ENCODE assay signal across 23 mouse cellular contexts in the genomic region with DNA sequence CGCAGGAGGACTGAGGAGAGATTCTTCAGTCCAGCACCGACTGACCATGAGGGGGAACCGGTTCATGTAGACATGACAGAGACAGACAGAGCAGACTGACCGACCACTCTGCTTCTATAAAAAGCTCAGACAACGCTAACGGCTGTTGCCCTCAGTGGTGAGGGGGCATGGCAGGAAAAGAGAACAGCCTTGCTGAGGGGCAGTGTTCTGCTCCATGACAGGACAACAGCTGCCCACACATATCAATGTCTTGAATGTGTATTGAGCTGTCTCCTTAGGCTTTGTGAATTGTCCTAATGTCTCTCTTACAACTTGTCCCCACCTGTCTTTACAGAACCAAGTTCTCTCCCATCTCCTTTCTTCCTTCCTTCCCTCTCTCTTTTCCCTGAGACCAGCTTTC. TPM values are rescaled to one million over a fixed set of nuclear protein-coding genes. Genes with fewer than 3 reads are reported as not detected.
DNase-seq lines count a peak whose midpoint lies in the region; ATAC-seq and TF ChIP-seq lines count a peak whose summit lies in the region.
"Had no signal": no experiment of that assay in that cellular context is flagged by ENCODE, and none has a peak within 500 bp of the region (broad histone marks: within the 10 kb centered on the region; RNA-seq: fewer than 3 reads in every experiment).

No protein-coding gene starts in this region.

- ATAC-seq in hindbrain, embryonic 11.5 days (ENCODE audit: low FRiP score) = no peak
- ATAC-seq in limb, embryonic 12.5 days (ENCODE audit: insufficient number of reproducible peaks, insufficient read depth, low FRiP score, low TSS enrichment, low read depth) = 0 out of 2 replicates have a peak, but pooled peaks have one; percentile 19
- peak; percentile 64 for ATAC-seq in limb, embryonic 15.5 days (ENCODE audit: insufficient number of reproducible peaks, low FRiP score, low TSS enrichment, low read depth)
- ATAC-seq: forebrain, embryonic 16.5 days; lung, postnatal 0 days; midbrain, embryonic 15.5 days had no signal

- 0 out of 2 replicates have a peak, but pooled peaks cover 2% of the 10 kb centered on the region for H3K36me3 ChIP-seq in heart, embryonic 10.5 days
- no peaks in the 10 kb centered on the region for H3K36me3 ChIP-seq in heart, adult 2 months (ENCODE audit: control insufficient read depth, insufficient read depth, low read length)
- no peaks in the 10 kb centered on the region; the same call in 1 of the 2 replicates for H3K36me3 ChIP-seq in hindbrain, embryonic 10.5 days
- H3K36me3 ChIP-seq in hindbrain, embryonic 11.5 days (ENCODE audit: control insufficient read depth, insufficient read depth, low read length) = no peaks in the 10 kb centered on the region
- peaks cover 8% of the 10 kb centered on the region; the same call in 1 of the 2 replicates for H3K36me3 ChIP-seq in limb, embryonic 12.5 days
- 0 out of 2 replicates have a peak, but pooled peaks cover 3% of the 10 kb centered on the region for H3K36me3 ChIP-seq in limb, embryonic 10.5 days
- H3K36me3 ChIP-seq in limb, embryonic 15.5 days = peaks cover 3% of the 10 kb centered on the region; the same call in 1 of the 2 replicates
- H3K36me3 ChIP-seq: midbrain, embryonic 15.5 days; stomach, embryonic 15.5 days had no signal

- no peak overlapping the region for H3K4me2 ChIP-seq in hindbrain, embryonic 11.5 days (replicated peaks; ENCODE audit: low read depth, low read length)
- H3K4me2 ChIP-seq in limb, embryonic 12.5 days = no peak overlapping the region
- no peak overlapping the region for H3K4me2 ChIP-seq in limb, embryonic 15.5 days
- H3K4me2 ChIP-seq: hindbrain, embryonic 13.5 days; midbrain, embryonic 15.5 days; neural tube, embryonic 13.5 days; stomach, embryonic 15.5 days had no signal

- no peak for TF ChIP-seq POLR2A in heart, adult 2 months (IDR thresholded peaks at IDR 0.05; ENCODE audit: insufficient read depth, low read depth, low read length)

- no peaks in the 10 kb centered on the region for H3K9me3 ChIP-seq in heart, embryonic 10.5 days
- H3K9me3 ChIP-seq in hindbrain, embryonic 10.5 days = no peaks in the 10 kb centered on the region
- H3K9me3 ChIP-seq in hindbrain, embryonic 11.5 days (ENCODE audit: control insufficient read depth, low read length) = no peaks in the 10 kb centered on the region
- H3K9me3 ChIP-seq in limb, embryonic 12.5 days = no peaks in the 10 kb centered on the region
- no peaks in the 10 kb centered on the region for H3K9me3 ChIP-seq in limb, embryonic 10.5 days (replicated peaks)
- no peaks in the 10 kb centered on the region for H3K9me3 ChIP-seq in limb, embryonic 15.5 days
- H3K9me3 ChIP-seq: forebrain, embryonic 10.5 days; hindbrain, embryonic 13.5 days; midbrain, embryonic 15.5 days; neural tube, embryonic 13.5 days; stomach, embryonic 15.5 days had no signal

- TF ChIP-seq EP300 in heart, adult 2 months (IDR thresholded peaks at IDR 0.05; ENCODE audit: insufficient read depth, low read depth, low read length) = no peak

- peaks cover 15% of the 10 kb centered on the region for H3K4me1 ChIP-seq in heart, embryonic 10.5 days
- H3K4me1 ChIP-seq in heart, adult 2 months (ENCODE audit: control insufficient read depth, insufficient read depth, low read length) = no peaks in the 10 kb centered on the region
- no peaks in the 10 kb centered on the region for H3K4me1 ChIP-seq in hindbrain, embryonic 10.5 days (replicated peaks)
- no peaks in the 10 kb centered on the region for H3K4me1 ChIP-seq in hindbrain, embryonic 11.5 days (replicated peaks; ENCODE audit: control insufficient read depth, insufficient read depth, low read length)
- 0 out of 2 replicates have a peak, but pooled peaks cover 3% of the 10 kb centered on the region for H3K4me1 ChIP-seq in limb, embryonic 12.5 days (replicated peaks)
- H3K4me1 ChIP-seq in limb, embryonic 10.5 days = no peaks in the 10 kb centered on the region
- 0 out of 2 replicates have a peak, but pooled peaks cover 6% of the 10 kb centered on the region for H3K4me1 ChIP-seq in limb, embryonic 15.5 days
- H3K4me1 ChIP-seq: forebrain, embryonic 10.5 days; hindbrain, embryonic 13.5 days; midbrain, embryonic 15.5 days; neural tube, embryonic 13.5 days; stomach, embryonic 15.5 days had no signal

- WGBS in heart, embryonic 10.5 days = 29% methylated on average over 6 of the region's 6 CpGs
- 36% methylated on average over 6 of the region's 6 CpGs for WGBS in heart, adult 2 months
- WGBS in hindbrain, embryonic 10.5 days = 67% methylated on average over 6 of the region's 6 CpGs
- whole genome bisulfite sequencing in hindbrain, embryonic 11.5 days = 65% methylated on average over 6 of the region's 6 CpGs
- WGBS in limb, embryonic 12.5 days = 58% methylated on average over 6 of the region's 6 CpGs
- 69% methylated on average over 6 of the region's 6 CpGs for WGBS in limb, embryonic 10.5 days
- 50% methylated on average over 6 of the region's 6 CpGs for WGBS in limb, embryonic 15.5 days

- DNase-seq in heart, embryonic 10.5 days (ENCODE audit: low spot score) = no peak
- no peak for DNase-seq in heart, adult 2 months
- DNase-seq in hindbrain, embryonic 10.5 days (ENCODE audit: low spot score) = no peak
- no peak for DNase-seq in hindbrain, embryonic 11.5 days (ENCODE audit: low spot score)
- DNase-seq in limb, embryonic 10.5 days (ENCODE audit: low spot score) = no peak
- no peak for DNase-seq in right cerebral cortex, postnatal 14 days
- DNase-seq: adrenal gland, postnatal 25 days; cerebellum, adult 8-10 months; gastrocnemius, postnatal 25 days; kidney, adult 11 months; liver; right cerebral cortex, adult 18-20 months; thymus, postnatal 36 days had no signal

- peak overlapping the region; percentile 67 for H3K27ac ChIP-seq in heart, embryonic 10.5 days
- H3K27ac ChIP-seq in heart, adult 2 months = no peak overlapping the region
- H3K27ac ChIP-seq in hindbrain, embryonic 10.5 days = peak overlapping the region; percentile 5; the same call in 1 of the 2 replicates
- H3K27ac ChIP-seq in hindbrain, embryonic 11.5 days (ENCODE audit: low read depth, low read length) = no peak overlapping the region
- peak overlapping the region; percentile 29; the same call in 1 of the 2 replicates for H3K27ac ChIP-seq in limb, embryonic 12.5 days
- H3K27ac ChIP-seq in limb, embryonic 10.5 days = no peak overlapping the region
- H3K27ac ChIP-seq in limb, embryonic 15.5 days = 0 out of 2 replicates have a peak overlapping the region, but pooled peaks have one; percentile 47
- H3K27ac ChIP-seq: forebrain, embryonic 10.5 days; hindbrain, embryonic 13.5 days; macrophage; midbrain, embryonic 15.5 days; neural tube, embryonic 13.5 days; stomach, embryonic 15.5 days had no signal

- H3K4me3 ChIP-seq in heart, embryonic 10.5 days = no peak overlapping the region
- H3K4me3 ChIP-seq in heart, adult 2 months = no peak overlapping the region
- H3K4me3 ChIP-seq in hindbrain, embryonic 10.5 days = no peak overlapping the region
- H3K4me3 ChIP-seq in hindbrain, embryonic 11.5 days (ENCODE audit: low read depth, low read length) = no peak overlapping the region
- H3K4me3 ChIP-seq in limb, embryonic 12.5 days (replicated peaks) = no peak overlapping the region
- H3K4me3 ChIP-seq in limb, embryonic 10.5 days = no peak overlapping the region
- H3K4me3 ChIP-seq in limb, embryonic 15.5 days = no peak overlapping the region
- H3K4me3 ChIP-seq: forebrain, embryonic 10.5 days; hindbrain, embryonic 13.5 days; midbrain, embryonic 15.5 days; neural tube, embryonic 13.5 days; stomach, embryonic 15.5 days had no signal

- H3K27me3 ChIP-seq in heart, embryonic 10.5 days (ENCODE audit: insufficient read depth, poor library complexity, severe bottlenecking) = no peaks in the 10 kb centered on the region
- no peaks in the 10 kb centered on the region for H3K27me3 ChIP-seq in heart, adult 2 months (ENCODE audit: control insufficient read depth, insufficient read depth, low read length)
- no peaks in the 10 kb centered on the region for H3K27me3 ChIP-seq in hindbrain, embryonic 10.5 days (ENCODE audit: insufficient read depth, poor library complexity, severe bottlenecking)
- no peaks in the 10 kb centered on the region for H3K27me3 ChIP-seq in hindbrain, embryonic 11.5 days (ENCODE audit: control insufficient read depth, insufficient read depth, low read length)
- H3K27me3 ChIP-seq in limb, embryonic 12.5 days = no peaks in the 10 kb centered on the region
- H3K27me3 ChIP-seq in limb, embryonic 10.5 days (ENCODE audit: low read depth, poor library complexity, severe bottlenecking) = no peaks in the 10 kb centered on the region
- no peaks in the 10 kb centered on the region for H3K27me3 ChIP-seq in limb, embryonic 15.5 days
- H3K27me3 ChIP-seq: hindbrain, embryonic 13.5 days; midbrain, embryonic 15.5 days; neural tube, embryonic 13.5 days; stomach, embryonic 15.5 days had no signal

- no peak overlapping the region for H3K9ac ChIP-seq in heart, adult 2 months (ENCODE audit: low read depth, low read length)
- H3K9ac ChIP-seq in hindbrain, embryonic 11.5 days (ENCODE audit: low read depth, low read length) = no peak overlapping the region
- no peak overlapping the region for H3K9ac ChIP-seq in limb, embryonic 12.5 days (replicated peaks)
- no peak overlapping the region for H3K9ac ChIP-seq in limb, embryonic 15.5 days
- H3K9ac ChIP-seq: hindbrain, embryonic 13.5 days; midbrain, embryonic 15.5 days; neural tube, embryonic 13.5 days; stomach, embryonic 15.5 days had no signal

- intact Hi-C loops in heart, adult 2 months (cut with DNase I) = no loop called here

- no peak for TF ChIP-seq CTCF in heart, adult 2 months (IDR thresholded peaks at IDR 0.05)

- no peaks in the 10 kb centered on the region for H3K79me2 ChIP-seq in heart, adult 2 months (replicated peaks; ENCODE audit: control insufficient read depth, insufficient read depth, low read length)

RNA-seq across cellular contexts. Expression of gene Slc17a5, which starts 49.4 kb away (rescaled TPM):
- polyA plus RNA-seq in heart, embryonic 10.5 days (2016; fragmentation: Nextera tagmentation; extraction: Ambion mirVana) = 6.0 and 7.0 TPM in 2 replicates
- total RNA-seq in heart, adult 2 months (2021) = 1 to 10 TPM; 3.8 to 4.9 TPM
- polyA plus RNA-seq in heart, adult 2 months (2012; rRNA removed) = 5.1 TPM in 2 replicates
- polyA plus RNA-seq in hindbrain, embryonic 10.5 days (2016; fragmentation: Nextera tagmentation; extraction: Ambion mirVana) = 10.0 and 10.4 TPM in 2 replicates
- 10.7 and 12.8 TPM in 2 replicates for polyA plus RNA-seq in hindbrain, embryonic 11.5 days (2014; fragmentation: Nextera tagmentation; extraction: Ambion mirVana)
- 17.3 and 18.2 TPM in 2 replicates for polyA plus RNA-seq in limb, embryonic 12.5 days (2016; fragmentation: Nextera tagmentation; extraction: Ambion mirVana)
- polyA plus RNA-seq in limb, embryonic 10.5 days (2016; fragmentation: Nextera tagmentation; extraction: Ambion mirVana) = 10.5 and 13.0 TPM in 2 replicates
- polyA plus RNA-seq in limb, embryonic 15.5 days (2015; fragmentation: Nextera tagmentation; extraction: Ambion mirVana) = 22.4 and 22.9 TPM in 2 replicates

RNA-seq across cellular contexts. Expression of gene Eef1a1, which starts 49.5 kb away (rescaled TPM):
- polyA plus RNA-seq in heart, embryonic 10.5 days (2016; fragmentation: Nextera tagmentation; extraction: Ambion mirVana) = 2,877 and 3,185 TPM in 2 replicates
- 1,000 to 10,000 TPM in 1 of 2 experiments, 100 to 1,000 TPM in 1; 970 to 1,045 TPM for total RNA-seq in heart, adult 2 months (2021)
- polyA plus RNA-seq in heart, adult 2 months (2012; rRNA removed) = 901 and 1,346 TPM in 2 replicates
- polyA plus RNA-seq in hindbrain, embryonic 10.5 days (2016; fragmentation: Nextera tagmentation; extraction: Ambion mirVana) = 3,168 and 3,706 TPM in 2 replicates
- 4,691 and 4,742 TPM in 2 replicates for polyA plus RNA-seq in hindbrain, embryonic 11.5 days (2014; fragmentation: Nextera tagmentation; extraction: Ambion mirVana)
- 4,104 and 4,228 TPM in 2 replicates for polyA plus RNA-seq in limb, embryonic 12.5 days (2016; fragmentation: Nextera tagmentation; extraction: Ambion mirVana)
- polyA plus RNA-seq in limb, embryonic 10.5 days (2016; fragmentation: Nextera tagmentation; extraction: Ambion mirVana) = 3,854 and 3,970 TPM in 2 replicates
- polyA plus RNA-seq in limb, embryonic 15.5 days (2015; fragmentation: Nextera tagmentation; extraction: Ambion mirVana) = 4,450 and 5,127 TPM in 2 replicates

Comparison
In these comparisons a context has a peak if more than half of its experiments do, and no peak if none do; other contexts are left out.
1. H3K27ac ChIP-seq: peak in heart, embryonic 10.5 days (single experiment), hindbrain, embryonic 10.5 days (single experiment), limb, embryonic 12.5 days (single experiment) and limb, embryonic 15.5 days (single experiment); none in heart, adult 2 months (single experiment), hindbrain, embryonic 11.5 days (single experiment) and limb, embryonic 10.5 days (single experiment).